Mouse (Mus musculus): ENCODE measurements around the gene Triap1. TPM values are rescaled to one million over a fixed set of nuclear protein-coding genes. Genes with fewer than 3 reads are reported as not detected.

Triap1 gene
- polyA plus RNA-seq, 1 experiment from 2014 or later = 68.9 TPM

GRCm38 (mm10) chr5:115326875-115327609 is 14.0 kb upstream of the Triap1 start, which contains the start of gene Srsf9:
TSS of gene Srsf9 (plus strand) at chr5:115327177.
- Histone ChIP-seq H3K4me1 (ENCODE audit: control insufficient read depth, insufficient read depth, low read length) (peaks cover 5% of the 10 kb centered on the region; the same call in 1 of the 2 replicates), H3K27me3 (ENCODE audit: control insufficient read depth, insufficient read depth, low read length) (no peaks in the 10 kb centered on the region), H3K4me2 (ENCODE audit: low read depth, low read length) (peak within 1 kb of the TSS; percentile 72), H3K36me3 (replicated peaks; ENCODE audit: control insufficient read depth, insufficient read depth, low read depth, low read length) (peaks cover 6% of the 10 kb centered on the region), H3K4me3 (ENCODE audit: low read depth, low read length) (peak within 1 kb of the TSS; percentile 91), H3K9ac (replicated peaks; ENCODE audit: low read length) (peak within 1 kb of the TSS; percentile 92), H3K9me3 (replicated peaks; ENCODE audit: control insufficient read depth, low read length) (no peaks in the 10 kb centered on the region), H3K27ac (replicated peaks; ENCODE audit: low read depth, low read length) (peak within 1 kb of the TSS; percentile 91)
- peak; percentile 95 for DNase-seq (ENCODE audit: low spot score)
- WGBS = 0% methylated on average over 79 of the region's 97 CpGs
- ATAC-seq (replicated peaks; ENCODE audit: insufficient number of reproducible peaks, low FRiP score, low TSS enrichment, low read depth) = peak; percentile 91

DNA sequence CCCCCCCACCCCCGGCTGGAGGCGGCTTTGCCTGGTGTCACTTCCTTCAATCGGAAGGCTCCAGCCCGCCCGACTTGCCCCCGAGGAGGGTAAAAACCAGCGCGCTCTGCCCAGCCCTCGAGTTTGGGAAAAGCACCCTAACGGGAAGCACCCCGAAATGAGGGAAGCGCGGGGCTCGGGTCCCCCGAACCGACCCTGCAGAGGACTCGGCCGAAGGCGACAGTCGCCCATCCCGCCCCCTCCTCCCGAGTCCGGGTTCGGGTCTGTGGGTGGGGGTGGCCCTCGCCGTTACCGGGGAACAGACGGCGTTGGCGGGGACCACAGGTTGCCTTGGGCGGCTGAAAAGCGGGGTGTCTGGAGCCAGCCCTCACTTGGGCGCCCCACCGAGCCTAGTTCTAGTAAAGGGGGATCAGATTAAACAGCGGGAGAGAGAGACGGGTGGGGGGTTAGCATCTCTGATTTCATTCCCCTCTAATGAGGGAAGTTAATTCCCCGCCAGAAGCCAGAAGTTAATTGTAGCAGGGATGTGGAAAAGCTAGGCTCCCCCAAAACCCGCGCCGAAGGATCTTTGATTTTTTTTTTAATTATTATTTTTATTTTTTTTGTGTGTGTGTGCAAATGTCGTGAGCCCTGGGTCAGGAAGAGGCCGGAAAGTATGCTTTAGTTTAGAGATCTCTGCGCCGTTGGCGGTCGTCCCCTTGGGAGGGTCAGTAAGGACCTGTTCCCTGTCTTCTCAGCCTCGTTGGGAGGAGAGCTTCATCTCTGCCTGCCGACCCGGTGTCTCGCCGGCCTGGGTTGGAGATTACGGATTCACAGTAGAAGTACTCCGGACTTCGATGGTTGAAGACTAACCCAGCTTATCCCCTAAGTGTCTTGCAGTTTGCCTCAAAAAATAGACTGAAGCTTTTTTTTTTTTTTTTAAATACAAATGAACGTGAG is 13.1 kb upstream of the Triap1 start:
- Histone ChIP-seq H3K9me3 (replicated peaks; ENCODE audit: control insufficient read depth, low read length) (no peaks in the 10 kb centered on the region), H3K4me1 (ENCODE audit: control insufficient read depth, insufficient read depth, low read length) (peaks cover 5% of the 10 kb centered on the region; the same call in 1 of the 2 replicates), H3K4me2 (ENCODE audit: low read depth, low read length) (peak overlapping the region; percentile 72), H3K36me3 (replicated peaks; ENCODE audit: control insufficient read depth, insufficient read depth, low read depth, low read length) (peaks cover 8% of the 10 kb centered on the region), H3K9ac (replicated peaks; ENCODE audit: low read length) (peak overlapping the region; percentile 92), H3K4me3 (ENCODE audit: low read depth, low read length) (peak overlapping the region; percentile 91), H3K27me3 (ENCODE audit: control insufficient read depth, insufficient read depth, low read length) (no peaks in the 10 kb centered on the region), H3K27ac (replicated peaks; ENCODE audit: low read depth, low read length) (peak overlapping the region; percentile 91)
- ATAC-seq (replicated peaks; ENCODE audit: insufficient number of reproducible peaks, low FRiP score, low TSS enrichment, low read depth) (no peak), DNase-seq (ENCODE audit: low spot score) (peak; percentile 24)
- WGBS = 1% methylated on average over 52 of the region's 55 CpGs

DNA sequence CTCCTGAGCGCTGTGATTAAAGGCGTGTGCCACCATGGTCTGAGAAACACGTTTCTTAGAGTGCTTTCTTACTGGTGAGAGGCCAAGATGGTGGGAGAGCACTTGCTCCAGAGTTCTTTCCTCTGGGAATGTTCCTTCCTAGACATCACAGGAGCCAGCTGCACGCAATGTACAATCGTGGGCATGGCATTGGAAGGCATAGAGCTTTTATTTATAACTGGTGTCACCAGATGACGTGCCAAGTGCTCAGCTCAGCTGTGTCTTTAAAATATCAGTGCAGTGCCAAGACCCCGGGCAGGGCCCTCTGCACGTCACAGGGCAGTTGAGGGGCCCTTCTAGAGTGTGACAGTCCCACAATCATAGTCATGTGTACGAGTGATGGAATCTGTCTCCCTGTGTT is 10.1 kb upstream of the Triap1 start:
- H3K9me3 ChIP-seq (replicated peaks; ENCODE audit: control insufficient read depth, low read length) = no peaks in the 10 kb centered on the region
- H3K4me1 ChIP-seq (ENCODE audit: control insufficient read depth, insufficient read depth, low read length) = peaks cover 5% of the 10 kb centered on the region; the same call in 1 of the 2 replicates
- H3K27ac ChIP-seq (replicated peaks; ENCODE audit: low read depth, low read length) = no peak overlapping the region
- 92% methylated on average over 9 of the region's 9 CpGs for WGBS
- H3K9ac ChIP-seq (replicated peaks; ENCODE audit: low read length) = no peak overlapping the region
- no peak overlapping the region for H3K4me3 ChIP-seq (ENCODE audit: low read depth, low read length)
- ATAC-seq (replicated peaks; ENCODE audit: insufficient number of reproducible peaks, low FRiP score, low TSS enrichment, low read depth) (no peak), DNase-seq (ENCODE audit: low spot score) (no peak)
- H3K36me3 ChIP-seq (replicated peaks; ENCODE audit: control insufficient read depth, insufficient read depth, low read depth, low read length) = peaks cover 20% of the 10 kb centered on the region
- no peaks in the 10 kb centered on the region for H3K27me3 ChIP-seq (ENCODE audit: control insufficient read depth, insufficient read depth, low read length)
- no peak overlapping the region for H3K4me2 ChIP-seq (ENCODE audit: low read depth, low read length)

GRCm38 (mm10) chr5:115333626-115334025 is 7.4 kb upstream of the Triap1 start:
- ATAC-seq (replicated peaks; ENCODE audit: insufficient number of reproducible peaks, low FRiP score, low TSS enrichment, low read depth) (no peak), DNase-seq (ENCODE audit: low spot score) (no peak)
- H3K9me3 ChIP-seq (replicated peaks; ENCODE audit: control insufficient read depth, low read length) = no peaks in the 10 kb centered on the region
- peaks cover 20% of the 10 kb centered on the region for H3K36me3 ChIP-seq (replicated peaks; ENCODE audit: control insufficient read depth, insufficient read depth, low read depth, low read length)
- H3K4me1 ChIP-seq (ENCODE audit: control insufficient read depth, insufficient read depth, low read length) = no peaks in the 10 kb centered on the region
- no peak overlapping the region for H3K4me3 ChIP-seq (ENCODE audit: low read depth, low read length)
- H3K27me3 ChIP-seq (ENCODE audit: control insufficient read depth, insufficient read depth, low read length) = no peaks in the 10 kb centered on the region
- H3K9ac ChIP-seq (replicated peaks; ENCODE audit: low read length) = no peak overlapping the region
- no peak overlapping the region for H3K27ac ChIP-seq (replicated peaks; ENCODE audit: low read depth, low read length)
- H3K4me2 ChIP-seq (ENCODE audit: low read depth, low read length) = no peak overlapping the region
- WGBS = 87% methylated on average over 3 of the region's 3 CpGs

DNA sequence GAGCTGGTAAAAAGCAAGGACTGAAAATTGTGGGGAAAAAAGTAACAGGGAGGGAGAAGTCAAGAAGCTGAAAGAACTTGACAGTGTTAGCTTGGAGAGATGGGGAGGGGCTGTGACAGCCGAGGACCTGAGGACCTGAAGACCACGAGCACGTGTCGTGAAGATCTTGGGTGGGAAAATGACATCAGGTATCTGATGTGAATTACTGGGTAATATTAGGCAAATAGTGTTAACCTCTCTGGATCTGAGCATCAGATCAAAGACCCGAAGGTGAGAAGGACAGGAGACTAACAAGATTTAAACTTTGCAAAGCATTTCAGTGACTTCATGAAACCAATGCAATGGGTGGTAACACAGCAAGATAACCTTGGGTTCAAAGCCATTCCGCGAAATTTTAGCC is 1.0 kb upstream of the Triap1 start:
- Histone ChIP-seq H3K27ac (replicated peaks; ENCODE audit: low read depth, low read length) (no peak overlapping the region), H3K27me3 (ENCODE audit: control insufficient read depth, insufficient read depth, low read length) (no peaks in the 10 kb centered on the region), H3K36me3 (replicated peaks; ENCODE audit: control insufficient read depth, insufficient read depth, low read depth, low read length) (peaks cover 4% of the 10 kb centered on the region), H3K9me3 (replicated peaks; ENCODE audit: control insufficient read depth, low read length) (no peaks in the 10 kb centered on the region), H3K4me1 (ENCODE audit: control insufficient read depth, insufficient read depth, low read length) (no peaks in the 10 kb centered on the region), H3K4me3 (ENCODE audit: low read depth, low read length) (peak overlapping the region; percentile 87; the same call in 1 of the 2 replicates), H3K9ac (replicated peaks; ENCODE audit: low read length) (no peak overlapping the region), H3K4me2 (ENCODE audit: low read depth, low read length) (peak overlapping the region; percentile 71)
- no peak for DNase-seq (ENCODE audit: low spot score)
- no peak for ATAC-seq (replicated peaks; ENCODE audit: insufficient number of reproducible peaks, low FRiP score, low TSS enrichment, low read depth)
- 35% methylated on average over 7 of the region's 7 CpGs for WGBS

- H3K4me3 ChIP-seq (ENCODE audit: low read depth, low read length) = peak overlapping the region; percentile 87
- peak overlapping the region; percentile 71 for H3K4me2 ChIP-seq (ENCODE audit: low read depth, low read length)
- DNase-seq (ENCODE audit: low spot score) = no peak
- peak overlapping the region; percentile 87 for H3K9ac ChIP-seq (replicated peaks; ENCODE audit: low read length)
- no peak overlapping the region for H3K27ac ChIP-seq (replicated peaks; ENCODE audit: low read depth, low read length)
- ATAC-seq (replicated peaks; ENCODE audit: insufficient number of reproducible peaks, low FRiP score, low TSS enrichment, low read depth) = peak; percentile 26; the same call in 1 of the 2 replicates
- 11% methylated on average over 36 of the region's 36 CpGs for WGBS
- no peaks in the 10 kb centered on the region for H3K4me1 ChIP-seq (ENCODE audit: control insufficient read depth, insufficient read depth, low read length)
- H3K9me3 ChIP-seq (replicated peaks; ENCODE audit: control insufficient read depth, low read length) = no peaks in the 10 kb centered on the region
- no peaks in the 10 kb centered on the region for H3K27me3 ChIP-seq (ENCODE audit: control insufficient read depth, insufficient read depth, low read length)
- H3K36me3 ChIP-seq (replicated peaks; ENCODE audit: control insufficient read depth, insufficient read depth, low read depth, low read length) = peaks cover 8% of the 10 kb centered on the region
Observed at GRCm38 (mm10) chr5:115341314-115342165, 515 bp downstream of the Triap1 start.

GRCm38 (mm10) chr5:115347564-115347963 is 6.5 kb downstream of the Triap1 start:
- peak overlapping the region; percentile 88 for H3K4me2 ChIP-seq (ENCODE audit: low read depth, low read length)
- H3K36me3 ChIP-seq (replicated peaks; ENCODE audit: control insufficient read depth, insufficient read depth, low read depth, low read length) = peaks cover 8% of the 10 kb centered on the region
- no peaks in the 10 kb centered on the region for H3K27me3 ChIP-seq (ENCODE audit: control insufficient read depth, insufficient read depth, low read length)
- peak; percentile 88 for DNase-seq (ENCODE audit: low spot score)
- H3K4me3 ChIP-seq (ENCODE audit: low read depth, low read length) = peak overlapping the region; percentile 86
- no peaks in the 10 kb centered on the region for H3K9me3 ChIP-seq (replicated peaks; ENCODE audit: control insufficient read depth, low read length)
- no peak for ATAC-seq (replicated peaks; ENCODE audit: insufficient number of reproducible peaks, low FRiP score, low TSS enrichment, low read depth)
- 1% methylated on average over 5 of the region's 5 CpGs for WGBS
- no peak overlapping the region for H3K9ac ChIP-seq (replicated peaks; ENCODE audit: low read length)
- H3K4me1 ChIP-seq (ENCODE audit: control insufficient read depth, insufficient read depth, low read length) = peaks cover 3% of the 10 kb centered on the region
- H3K27ac ChIP-seq (replicated peaks; ENCODE audit: low read depth, low read length) = no peak overlapping the region

Measured in embryonic facial prominence, embryonic 11.5 days (tissue).